In the genomic region with DNA sequence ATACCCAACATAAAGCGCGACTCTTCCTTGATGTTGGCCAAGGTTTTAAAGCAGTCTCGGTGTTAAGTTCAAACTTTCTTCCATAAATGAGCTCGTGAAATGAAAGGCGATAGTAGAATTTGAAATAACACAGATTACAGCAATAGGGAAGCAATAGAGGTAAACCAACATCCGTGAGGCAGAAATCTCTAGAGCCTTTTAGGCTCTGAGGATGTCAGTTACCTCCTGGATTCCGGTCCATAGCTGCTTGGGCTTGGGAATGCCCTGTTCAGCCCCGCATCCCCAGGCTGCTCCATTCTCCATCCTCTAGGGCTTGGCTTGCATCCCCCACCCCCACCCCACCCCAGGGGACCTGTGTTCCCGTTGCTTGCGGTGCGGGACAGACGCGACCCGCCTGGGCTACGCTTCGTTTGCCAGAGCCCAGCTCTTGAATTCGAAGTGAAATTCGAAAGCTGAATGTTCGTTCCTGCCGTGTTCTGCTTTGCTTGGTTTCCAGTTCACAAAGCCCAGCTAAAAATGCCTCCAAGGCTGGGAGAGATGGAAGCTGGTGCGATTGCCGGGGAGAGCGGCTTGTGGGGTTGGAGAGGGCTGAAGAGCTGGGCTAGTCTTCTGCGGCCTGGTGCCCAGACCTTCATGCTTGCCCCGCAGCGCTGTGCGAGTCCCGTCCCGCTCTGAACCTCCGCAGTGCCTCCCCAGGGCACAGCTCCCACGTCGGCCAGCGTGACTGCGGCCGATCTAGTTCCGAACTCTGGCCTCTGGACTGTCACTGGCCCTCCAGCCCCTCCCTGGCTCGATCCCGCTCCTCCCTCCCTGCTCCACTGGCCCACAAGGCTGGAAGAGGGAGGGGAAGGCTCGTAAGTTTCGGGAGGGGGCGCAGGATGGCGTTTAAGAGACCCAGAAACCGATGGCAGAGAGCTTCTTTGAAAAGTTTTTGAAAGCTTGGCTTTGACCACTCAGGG, we compare ENCODE assay signal across 10 mouse cellular contexts. TPM values are rescaled to one million over a fixed set of nuclear protein-coding genes. Genes with fewer than 3 reads are reported as not detected.
DNase-seq lines count a peak whose midpoint lies in the region; ATAC-seq lines count a peak whose summit lies in the region.
"Had no signal": no experiment of that assay in that cellular context is flagged by ENCODE, and none has a peak within 500 bp of the region (broad histone marks: within the 10 kb centered on the region; RNA-seq: fewer than 3 reads in every experiment).

No protein-coding gene starts in this region.

- peak overlapping the region; percentile 46 for H3K4me3 ChIP-seq in midbrain, embryonic 10.5 days
- no peak overlapping the region for H3K4me3 ChIP-seq in midbrain, embryonic 15.5 days
- peak overlapping the region; percentile 17 for H3K4me3 ChIP-seq in embryonic facial prominence, embryonic 14.5 days (ENCODE audit: low read depth, low read length)
- H3K4me3 ChIP-seq in intestine, embryonic 14.5 days (ENCODE audit: low read depth, low read length) = no peak overlapping the region
- H3K4me3 ChIP-seq in stomach, embryonic 14.5 days (ENCODE audit: low read depth, low read length) = no peak overlapping the region

- H3K4me1 ChIP-seq in midbrain, embryonic 10.5 days = peaks cover 24% of the 10 kb centered on the region
- H3K4me1 ChIP-seq in midbrain, embryonic 15.5 days = peaks cover 11% of the 10 kb centered on the region
- peaks cover 12% of the 10 kb centered on the region; the same call in 1 of the 2 replicates for H3K4me1 ChIP-seq in embryonic facial prominence, embryonic 14.5 days (ENCODE audit: control insufficient read depth, insufficient read depth, low read length)
- H3K4me1 ChIP-seq in intestine, embryonic 14.5 days (replicated peaks; ENCODE audit: control insufficient read depth, insufficient read depth, low read length) = no peaks in the 10 kb centered on the region
- no peaks in the 10 kb centered on the region for H3K4me1 ChIP-seq in stomach, embryonic 14.5 days (ENCODE audit: control insufficient read depth, insufficient read depth, low read length)

- peaks cover 99% of the 10 kb centered on the region for H3K27me3 ChIP-seq in midbrain, embryonic 10.5 days (ENCODE audit: low read depth, poor library complexity, severe bottlenecking)
- H3K27me3 ChIP-seq in midbrain, embryonic 15.5 days (replicated peaks) = peaks cover 75% of the 10 kb centered on the region
- peaks cover 92% of the 10 kb centered on the region for H3K27me3 ChIP-seq in embryonic facial prominence, embryonic 14.5 days (replicated peaks; ENCODE audit: control insufficient read depth, insufficient read depth, low read length)
- H3K27me3 ChIP-seq in intestine, embryonic 14.5 days (replicated peaks; ENCODE audit: control insufficient read depth, insufficient read depth, low read length) = peaks cover 98% of the 10 kb centered on the region
- H3K27me3 ChIP-seq in stomach, embryonic 14.5 days (ENCODE audit: control insufficient read depth, insufficient read depth, low read length) = peaks cover 70% of the 10 kb centered on the region

- no peak overlapping the region for H3K9ac ChIP-seq in midbrain, embryonic 15.5 days
- peak overlapping the region; percentile 40; the same call in 1 of the 2 replicates for H3K9ac ChIP-seq in embryonic facial prominence, embryonic 14.5 days (ENCODE audit: low read depth, low read length)
- H3K9ac ChIP-seq in intestine, embryonic 14.5 days (ENCODE audit: low read length) = no peak overlapping the region
- no peak overlapping the region for H3K9ac ChIP-seq in stomach, embryonic 14.5 days (replicated peaks; ENCODE audit: low read depth, low read length)

- no peak overlapping the region for H3K4me2 ChIP-seq in midbrain, embryonic 15.5 days
- peak overlapping the region; percentile 34 for H3K4me2 ChIP-seq in embryonic facial prominence, embryonic 14.5 days (ENCODE audit: low read depth, low read length)
- H3K4me2 ChIP-seq in intestine, embryonic 14.5 days (ENCODE audit: low read length) = no peak overlapping the region
- no peak overlapping the region for H3K4me2 ChIP-seq in stomach, embryonic 14.5 days (replicated peaks; ENCODE audit: low read depth, low read length)

- H3K36me3 ChIP-seq in midbrain, embryonic 10.5 days = no peaks in the 10 kb centered on the region
- H3K36me3 ChIP-seq in midbrain, embryonic 15.5 days (replicated peaks) = no peaks in the 10 kb centered on the region
- no peaks in the 10 kb centered on the region for H3K36me3 ChIP-seq in embryonic facial prominence, embryonic 14.5 days (ENCODE audit: control insufficient read depth, insufficient read depth, low read length)
- no peaks in the 10 kb centered on the region for H3K36me3 ChIP-seq in intestine, embryonic 14.5 days (ENCODE audit: control insufficient read depth, insufficient read depth, low read length)
- no peaks in the 10 kb centered on the region for H3K36me3 ChIP-seq in stomach, embryonic 14.5 days (ENCODE audit: control insufficient read depth, insufficient read depth, low read length)

- peak; percentile 71 for DNase-seq in midbrain, embryonic 10.5 days (ENCODE audit: low spot score)
- DNase-seq in embryonic facial prominence, embryonic 14.5 days (ENCODE audit: low spot score) = no peak
- DNase-seq in intestine, embryonic 14.5 days (ENCODE audit: low spot score) = peak; percentile 77
- no peak for DNase-seq in left cerebral cortex, postnatal 36 days (ENCODE audit: low spot score in 2 of 2)

- under 1% methylated on average over 43 of the region's 43 CpGs for WGBS in midbrain, embryonic 10.5 days
- 1% methylated on average over 43 of the region's 43 CpGs for WGBS in midbrain, embryonic 15.5 days
- under 1% methylated on average over 36 of the region's 43 CpGs for WGBS in embryonic facial prominence, embryonic 14.5 days
- 1% methylated on average over 43 of the region's 43 CpGs for WGBS in intestine, embryonic 14.5 days
- WGBS in stomach, embryonic 14.5 days = under 1% methylated on average over 43 of the region's 43 CpGs

- intact Hi-C loops in left cerebral cortex, postnatal 36 days (cut with DNase I) = no loop called here

- peak overlapping the region; percentile 63 for H3K27ac ChIP-seq in midbrain, embryonic 10.5 days (replicated peaks)
- no peak overlapping the region for H3K27ac ChIP-seq in midbrain, embryonic 15.5 days
- H3K27ac ChIP-seq in embryonic facial prominence, embryonic 14.5 days (replicated peaks; ENCODE audit: low read depth, low read length) = no peak overlapping the region; the same call in 1 of the 2 replicates
- H3K27ac ChIP-seq in intestine, embryonic 14.5 days (ENCODE audit: low read depth) = no peak overlapping the region
- H3K27ac ChIP-seq in stomach, embryonic 14.5 days (ENCODE audit: low read length) = no peak overlapping the region

- no peaks in the 10 kb centered on the region for H3K9me3 ChIP-seq in midbrain, embryonic 10.5 days (replicated peaks)
- no peaks in the 10 kb centered on the region for H3K9me3 ChIP-seq in midbrain, embryonic 15.5 days
- no peaks in the 10 kb centered on the region for H3K9me3 ChIP-seq in embryonic facial prominence, embryonic 14.5 days (ENCODE audit: control insufficient read depth, low read length)
- no peaks in the 10 kb centered on the region for H3K9me3 ChIP-seq in intestine, embryonic 14.5 days (ENCODE audit: control insufficient read depth, low read length)
- no peaks in the 10 kb centered on the region for H3K9me3 ChIP-seq in stomach, embryonic 14.5 days (ENCODE audit: control insufficient read depth, low read depth, low read length)

- ATAC-seq in midbrain, embryonic 15.5 days (replicated peaks) = no peak; the same call in 1 of the 2 replicates
- peak; percentile 41 for ATAC-seq in embryonic facial prominence, embryonic 14.5 days (ENCODE audit: low read depth)
- 0 out of 2 replicates have a peak, but pooled peaks have one; percentile 16 for ATAC-seq in intestine, embryonic 14.5 days (replicated peaks; ENCODE audit: low FRiP score, low TSS enrichment, low read depth)
- ATAC-seq in stomach, embryonic 14.5 days (ENCODE audit: insufficient number of reproducible peaks, insufficient read depth, low FRiP score, low read depth) = 0 out of 2 replicates have a peak, but pooled peaks have one; percentile 26
- ATAC-seq in megakaryocyte-erythroid progenitor cell, adult 5-6 weeks (replicated peaks; ENCODE audit: low FRiP score, low TSS enrichment, poor library complexity, severe bottlenecking) = no peak

RNA-seq across cellular contexts. Expression of a gene that starts 5.5 kb away (rescaled TPM):
- 4.4 and 6.4 TPM in 2 replicates for polyA plus RNA-seq in midbrain, embryonic 10.5 days (2016; fragmentation: Nextera tagmentation; extraction: Ambion mirVana)
- 2.2 and 6.3 TPM in 2 replicates for polyA plus RNA-seq in midbrain, embryonic 15.5 days (2015; fragmentation: Nextera tagmentation; extraction: Ambion mirVana)
- polyA plus RNA-seq in embryonic facial prominence, embryonic 14.5 days (2014; fragmentation: Nextera tagmentation; extraction: Ambion mirVana) = 4.5 and 4.9 TPM in 2 replicates
- polyA plus RNA-seq in intestine, embryonic 14.5 days (2014; fragmentation: Nextera tagmentation; extraction: Ambion mirVana) = not detected in 2 replicates
- polyA plus RNA-seq in stomach, embryonic 14.5 days (2014; fragmentation: Nextera tagmentation; extraction: Ambion mirVana) = not detected in 2 replicates
- under 1 TPM; 0.12 to 0.20 TPM for total RNA-seq in left cerebral cortex, postnatal 36 days (2021)
- total RNA-seq in megakaryocyte-erythroid progenitor cell, adult 5-6 weeks (2014; fragmentation: Nextera tagmentation) = not detected in 2 replicates
- not detected in 2 replicates for total RNA-seq in megakaryocyte-erythroid progenitor cell, adult 5-6 weeks (2017)
- total RNA-seq: common myeloid progenitor, adult 5-6 weeks; liver, adult 2 months had no signal
- polyA plus RNA-seq: heart, embryonic 14.5 days; liver, adult 2 months had no signal

Comparison
In these comparisons a context has a peak if more than half of its experiments do, and no peak if none do; other contexts are left out.
1. H3K4me3 ChIP-seq: peak in midbrain, embryonic 10.5 days (single experiment) and embryonic facial prominence, embryonic 14.5 days (single experiment); none in midbrain, embryonic 15.5 days (single experiment), intestine, embryonic 14.5 days (single experiment) and stomach, embryonic 14.5 days (single experiment).
2. DNase-seq: peak in midbrain, embryonic 10.5 days (single experiment) and intestine, embryonic 14.5 days (single experiment); none in embryonic facial prominence, embryonic 14.5 days (single experiment) and left cerebral cortex, postnatal 36 days (0 of 2).
3. ATAC-seq: peak in embryonic facial prominence, embryonic 14.5 days (single experiment), intestine, embryonic 14.5 days (single experiment) and stomach, embryonic 14.5 days (single experiment); none in midbrain, embryonic 15.5 days (single experiment) and megakaryocyte-erythroid progenitor cell, adult 5-6 weeks (single experiment).